Mouse (Mus musculus) intestine, embryonic 14.5 days (tissue): Measurements from ENCODE around the gene Polr2l. TPM values are rescaled to one million over a fixed set of nuclear protein-coding genes. Genes with fewer than 3 reads are reported as not detected.

Source experiments
- ATAC-seq: fragments of 200-750 bp; cut with Nextera tagmentation; replicated peaks from 2 replicates; pipeline ENCODE4 v1.8.0; 2017; ENCODE audit warnings: low read depth, moderate number of reproducible peaks, moderate TSS enrichment, moderate library complexity; ENCODE audit not compliant: low FRiP score, low TSS enrichment
- DNase-seq: peaks from one replicate; pipeline ENCODE4 v3.0.0-alpha.2; 2018; ENCODE audit warnings: low spot score
- H3K27ac ChIP-seq: fragments of 300-500 bp; sonication (generic); 2 replicates; pipeline ENCODE4 v1.5.1; 2014; ENCODE audit warnings: low read depth, mild to moderate bottlenecking, control low read depth
- H3K27me3 ChIP-seq: fragments of 300-500 bp; sonication (generic); replicated peaks from 2 replicates; pipeline ENCODE4 v1.6.1; 2014; ENCODE audit warnings: low read length, control low read depth; ENCODE audit not compliant: control insufficient read depth, insufficient read depth
- H3K36me3 ChIP-seq: fragments of 300-500 bp; sonication (generic); 2 replicates; pipeline ENCODE4 v1.6.1; 2014; ENCODE audit warnings: low read length, control low read depth; ENCODE audit not compliant: control insufficient read depth, insufficient read depth
- H3K4me1 ChIP-seq: fragments of 300-500 bp; sonication (generic); replicated peaks from 2 replicates; pipeline ENCODE4 v1.6.1; 2014; ENCODE audit warnings: low read length, control low read depth, mixed read lengths; ENCODE audit not compliant: control insufficient read depth, insufficient read depth
- H3K4me2 ChIP-seq: fragments of 300-500 bp; sonication (generic); 2 replicates; pipeline ENCODE4 v1.6.1; 2014; ENCODE audit warnings: low read length
- H3K4me3 ChIP-seq: fragments of 300-500 bp; sonication (generic); 2 replicates; pipeline ENCODE4 v1.5.1; 2014; ENCODE audit warnings: low read depth, low read length, control low read depth, mixed read lengths
- H3K9ac ChIP-seq: fragments of 300-500 bp; sonication (generic); 2 replicates; pipeline ENCODE4 v1.6.1; 2014; ENCODE audit warnings: mild to moderate bottlenecking, low read length
- H3K9me3 ChIP-seq: fragments of 300-500 bp; sonication (generic); 2 replicates; pipeline ENCODE4 v1.6.1; 2016; ENCODE audit warnings: low read length, control low read depth; ENCODE audit not compliant: control insufficient read depth
- WGBS: fragments of 180-500 bp; shearing (Covaris S2); extraction: QIAGEN DNeasy Blood & Tissue Kit; methylation state at CpG from one replicate; pipeline ENCODE4 v1.1.7; 2014; 5-methylcytosine and 5-hydroxymethylcytosine counted together
- polyA plus RNA-seq: library from polyadenylated mRNA; unstranded; fragments of >200 nt; fragmentation: Nextera tagmentation; extraction: Ambion mirVana; gene quantifications from 2 replicates; pipeline ENCODE4 v1.2.1, GENCODE M21; 2014

Gene Polr2l
- polyA plus RNA-seq, 1 experiment from 2014 or later: 73.4 TPM

DNA sequence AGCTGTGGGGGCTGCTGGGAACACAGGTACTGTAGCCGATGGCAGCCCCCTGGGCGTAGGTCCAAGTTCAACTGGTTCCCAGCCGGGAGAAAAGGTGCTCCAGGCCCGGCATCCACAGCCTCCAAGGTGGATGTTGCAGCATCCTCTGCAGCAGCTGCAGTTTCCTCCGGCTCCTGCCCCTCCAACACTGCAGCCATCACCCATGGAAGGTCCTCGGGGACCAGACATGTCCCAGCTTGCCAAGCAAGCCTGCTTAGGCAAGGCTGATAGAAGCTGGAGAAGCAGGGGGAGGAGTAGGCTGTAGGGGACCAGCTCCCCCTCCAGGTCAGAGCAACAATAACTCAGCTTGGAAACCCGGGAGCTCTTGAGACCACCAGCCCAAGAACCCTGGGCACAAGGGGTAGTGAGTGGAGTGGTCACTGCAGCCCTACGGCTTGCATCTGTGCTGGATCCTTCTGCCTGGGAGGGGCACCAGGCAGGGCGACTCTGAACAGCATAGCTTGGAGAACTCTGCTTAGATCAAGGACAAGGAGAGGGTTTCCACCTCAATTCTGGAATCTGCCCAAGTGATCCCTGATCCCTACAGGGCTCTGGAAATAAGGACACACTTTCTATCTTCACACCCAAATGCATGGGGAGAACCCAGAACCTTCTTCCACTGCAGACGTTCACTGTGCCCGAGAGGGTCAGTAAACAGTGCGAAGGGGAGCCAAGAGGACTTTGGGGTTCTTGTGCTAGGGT, 31.7 kb downstream of the Polr2l start:
- 22% methylated on average over 12 of the region's 12 CpGs for WGBS
- ATAC-seq (no peak; the same call in 1 of the 2 replicates), DNase-seq (peak; percentile 75)
- no peaks in the 10 kb centered on the region for H3K27me3 ChIP-seq
- H3K36me3 ChIP-seq: peaks cover 31% of the 10 kb centered on the region
- H3K27ac ChIP-seq: no peak overlapping the region; the same call in 1 of the 2 replicates
- peaks cover 18% of the 10 kb centered on the region for H3K4me1 ChIP-seq
- H3K9ac ChIP-seq: peak overlapping the region; percentile 62
- H3K9me3 ChIP-seq: no peaks in the 10 kb centered on the region
- peak overlapping the region; percentile 93 for H3K4me2 ChIP-seq
- H3K4me3 ChIP-seq: peak overlapping the region; percentile 56

DNA sequence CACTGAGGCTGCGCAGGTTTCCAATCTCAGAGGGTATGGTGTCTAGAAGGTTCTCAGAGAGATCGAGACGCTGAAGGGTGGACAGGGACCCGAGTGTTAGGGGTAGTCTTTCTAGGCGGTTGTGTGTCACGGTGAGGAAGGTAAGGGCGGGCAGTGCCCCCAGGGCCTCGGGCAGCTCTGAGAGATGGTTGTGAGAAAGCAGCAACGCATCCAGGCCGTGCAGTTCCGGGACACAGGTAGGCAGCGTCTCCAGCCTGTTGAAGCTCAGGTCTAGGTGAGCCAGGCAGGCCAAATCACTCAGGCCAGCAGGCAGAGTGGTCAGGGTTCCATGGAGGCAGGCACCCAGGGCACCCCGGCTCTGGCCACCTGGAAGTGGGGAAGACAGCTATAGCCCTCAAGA, 32.7 kb downstream of the Polr2l start:
- no peak for DNase-seq
- H3K9me3 ChIP-seq: no peaks in the 10 kb centered on the region
- H3K4me3 ChIP-seq: no peak overlapping the region
- H3K9ac ChIP-seq: peak overlapping the region; percentile 62; the same call in 1 of the 2 replicates
- peak overlapping the region; percentile 93 for H3K4me2 ChIP-seq
- 95% methylated on average over 13 of the region's 13 CpGs for WGBS
- peaks cover 15% of the 10 kb centered on the region for H3K4me1 ChIP-seq
- H3K36me3 ChIP-seq: peaks cover 36% of the 10 kb centered on the region
- no peak overlapping the region for H3K27ac ChIP-seq
- no peaks in the 10 kb centered on the region for H3K27me3 ChIP-seq
- ATAC-seq: no peak

DNA sequence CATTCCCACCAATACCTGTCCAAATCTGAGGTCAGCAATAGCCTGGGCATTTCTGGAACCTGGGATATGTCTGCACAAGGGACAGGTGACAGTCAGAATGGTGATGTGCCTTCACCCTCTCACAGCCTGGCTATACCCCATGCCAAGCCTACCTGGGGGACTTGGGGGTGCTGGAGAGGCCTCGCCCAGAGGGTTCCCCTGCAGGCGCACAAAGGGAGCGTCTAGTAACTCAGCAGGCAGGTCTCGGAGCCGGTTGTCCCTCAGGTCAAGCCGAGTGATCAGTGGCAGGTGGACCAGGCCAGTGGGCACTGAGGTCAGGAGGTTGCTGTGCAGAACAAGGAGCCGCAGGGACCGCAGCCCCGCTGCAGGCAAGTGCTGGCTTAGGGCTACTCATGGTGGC, 33.5 kb downstream of the Polr2l start:
- DNase-seq (no peak), ATAC-seq (no peak)
- Histone ChIP-seq H3K4me3 (no peak overlapping the region), H3K36me3 (peaks cover 36% of the 10 kb centered on the region), H3K9me3 (no peaks in the 10 kb centered on the region), H3K27ac (no peak overlapping the region), H3K4me2 (no peak overlapping the region), H3K27me3 (no peaks in the 10 kb centered on the region), H3K4me1 (peaks cover 22% of the 10 kb centered on the region), H3K9ac (no peak overlapping the region)
- 93% methylated on average over 9 of the region's 9 CpGs for WGBS

DNA sequence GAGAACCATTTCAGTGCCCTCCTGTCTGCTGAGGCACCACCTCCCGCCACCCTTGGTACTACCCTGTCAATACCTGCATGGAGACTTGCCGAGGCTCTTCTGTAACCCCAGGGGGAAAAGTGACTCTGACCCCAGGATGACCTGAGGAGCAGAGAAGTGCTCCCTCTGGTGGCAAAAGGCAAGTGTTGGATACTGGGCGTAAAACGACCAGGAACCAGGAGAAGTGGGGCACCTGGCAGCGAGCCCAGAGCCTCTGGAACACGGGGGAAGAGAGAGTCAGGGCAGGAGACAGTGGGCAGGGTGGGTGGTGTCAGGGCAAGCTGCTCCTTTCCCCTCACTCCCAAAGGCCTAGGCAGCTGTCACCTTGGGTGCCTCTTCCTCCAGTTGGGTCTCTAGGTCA, 34.3 kb downstream of the Polr2l start:
- no peaks in the 10 kb centered on the region for H3K27me3 ChIP-seq
- H3K4me1 ChIP-seq: peaks cover 29% of the 10 kb centered on the region
- ATAC-seq (no peak), DNase-seq (no peak)
- H3K9me3 ChIP-seq: no peaks in the 10 kb centered on the region
- H3K4me2 ChIP-seq: no peak overlapping the region
- H3K4me3 ChIP-seq: no peak overlapping the region
- no peak overlapping the region for H3K27ac ChIP-seq
- H3K36me3 ChIP-seq: peaks cover 36% of the 10 kb centered on the region
- 21% methylated on average over 6 of the region's 6 CpGs for WGBS
- H3K9ac ChIP-seq: no peak overlapping the region

DNA sequence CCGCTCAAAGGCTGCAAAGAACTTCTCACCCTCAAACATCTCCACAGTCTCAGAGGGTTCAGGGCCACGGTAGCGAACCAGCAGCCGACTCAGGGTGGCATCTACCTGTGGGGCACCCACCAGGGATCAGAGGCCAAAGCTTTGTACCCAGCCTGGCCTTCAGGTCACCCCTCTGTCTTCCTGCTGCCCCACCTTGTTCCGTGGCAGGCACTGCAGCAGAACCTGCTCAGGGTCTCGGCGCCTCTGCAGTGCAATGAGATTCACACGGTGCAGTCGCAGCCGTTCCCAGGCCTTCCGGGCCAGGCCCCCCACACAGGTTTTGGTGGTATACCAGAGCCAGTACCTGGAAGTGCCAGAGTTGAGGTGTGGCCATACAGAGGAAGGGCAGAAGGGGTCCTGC, 35.1 kb downstream of the Polr2l start:
- Histone ChIP-seq H3K4me2 (no peak overlapping the region), H3K36me3 (peaks cover 36% of the 10 kb centered on the region), H3K4me1 (peaks cover 33% of the 10 kb centered on the region), H3K27me3 (no peaks in the 10 kb centered on the region), H3K27ac (no peak overlapping the region), H3K9me3 (no peaks in the 10 kb centered on the region), H3K9ac (no peak overlapping the region), H3K4me3 (no peak overlapping the region)
- DNase-seq (no peak), ATAC-seq (no peak)
- WGBS: 95% methylated on average over 11 of the region's 11 CpGs

DNA sequence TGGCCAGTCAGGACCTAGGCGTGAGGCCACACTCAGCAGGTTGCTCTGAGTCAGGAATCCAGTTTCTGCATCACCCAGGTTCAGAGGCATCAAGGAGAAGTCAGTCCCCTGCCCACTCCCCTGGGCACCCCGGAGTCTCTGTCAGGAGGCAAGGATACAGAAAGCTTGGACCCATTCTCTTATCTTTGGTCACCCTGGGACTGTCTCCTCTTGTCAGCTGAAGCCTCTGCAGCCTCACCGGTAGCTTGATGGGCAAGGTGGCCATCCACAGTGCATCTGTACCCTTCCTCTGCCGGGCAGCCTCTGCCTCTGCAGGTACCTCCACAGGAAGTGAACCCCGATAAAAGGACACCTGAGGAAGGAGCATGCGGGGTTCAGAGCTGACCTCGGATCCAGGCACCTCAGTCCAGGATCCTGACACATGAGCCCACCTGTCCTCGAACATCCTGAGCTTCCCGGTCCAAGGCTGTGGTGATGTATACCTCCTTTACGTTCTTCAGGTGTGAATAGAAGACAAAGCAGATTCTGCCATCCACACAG, 35.7 kb downstream of the Polr2l start:
- Histone ChIP-seq H3K9ac (no peak overlapping the region), H3K4me2 (no peak overlapping the region), H3K27me3 (no peaks in the 10 kb centered on the region), H3K36me3 (peaks cover 36% of the 10 kb centered on the region), H3K4me1 (peaks cover 39% of the 10 kb centered on the region), H3K9me3 (no peaks in the 10 kb centered on the region), H3K27ac (no peak overlapping the region), H3K4me3 (no peak overlapping the region)
- 95% methylated on average over 10 of the region's 10 CpGs for WGBS
- DNase-seq (no peak), ATAC-seq (no peak)

DNA sequence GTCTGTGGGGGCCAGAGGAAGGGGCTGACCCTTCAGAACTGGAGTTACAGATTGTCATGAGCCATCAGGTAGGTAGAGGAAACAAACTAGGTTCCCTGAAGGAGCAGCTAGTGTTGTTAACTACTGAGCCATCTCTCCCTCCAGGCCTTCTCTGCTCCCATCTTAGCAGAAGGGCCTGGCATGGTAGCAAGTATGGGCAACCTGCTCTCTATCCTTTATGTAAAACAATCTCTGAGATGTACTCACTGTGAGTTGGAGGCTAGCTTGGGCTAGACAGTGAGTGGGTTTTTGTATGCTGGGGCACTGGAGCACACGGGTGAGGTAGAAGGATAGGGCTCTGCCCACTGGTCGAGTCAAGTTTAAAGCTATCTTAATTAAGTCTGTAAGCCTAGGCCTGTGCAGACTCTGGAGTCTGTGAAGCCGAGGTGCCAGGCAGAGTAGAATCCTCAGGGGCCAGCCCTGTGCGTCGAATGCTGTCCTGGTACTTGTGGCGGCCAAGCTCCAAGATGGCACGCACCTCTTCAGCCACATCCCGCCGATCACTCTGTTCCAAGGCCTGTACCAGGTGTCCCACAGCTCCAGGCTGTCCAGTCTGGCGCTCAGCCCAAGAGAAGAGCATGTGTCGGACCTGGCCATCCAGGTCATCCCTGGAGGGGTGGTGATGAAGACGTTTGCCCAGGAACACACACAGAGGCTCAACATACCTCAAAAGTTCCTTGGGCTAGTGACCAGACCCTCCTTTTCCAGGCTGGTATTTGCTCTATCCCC, 36.5 kb downstream of the Polr2l start:
- no peak for ATAC-seq
- WGBS: 93% methylated on average over 12 of the region's 12 CpGs
- no peaks in the 10 kb centered on the region for H3K9me3 ChIP-seq
- H3K27me3 ChIP-seq: no peaks in the 10 kb centered on the region
- H3K4me2 ChIP-seq: no peak overlapping the region
- H3K4me3 ChIP-seq: no peak overlapping the region
- no peak for DNase-seq
- no peak overlapping the region for H3K9ac ChIP-seq
- no peak overlapping the region for H3K27ac ChIP-seq
- H3K4me1 ChIP-seq: peaks cover 42% of the 10 kb centered on the region
- H3K36me3 ChIP-seq: peaks cover 42% of the 10 kb centered on the region

DNA sequence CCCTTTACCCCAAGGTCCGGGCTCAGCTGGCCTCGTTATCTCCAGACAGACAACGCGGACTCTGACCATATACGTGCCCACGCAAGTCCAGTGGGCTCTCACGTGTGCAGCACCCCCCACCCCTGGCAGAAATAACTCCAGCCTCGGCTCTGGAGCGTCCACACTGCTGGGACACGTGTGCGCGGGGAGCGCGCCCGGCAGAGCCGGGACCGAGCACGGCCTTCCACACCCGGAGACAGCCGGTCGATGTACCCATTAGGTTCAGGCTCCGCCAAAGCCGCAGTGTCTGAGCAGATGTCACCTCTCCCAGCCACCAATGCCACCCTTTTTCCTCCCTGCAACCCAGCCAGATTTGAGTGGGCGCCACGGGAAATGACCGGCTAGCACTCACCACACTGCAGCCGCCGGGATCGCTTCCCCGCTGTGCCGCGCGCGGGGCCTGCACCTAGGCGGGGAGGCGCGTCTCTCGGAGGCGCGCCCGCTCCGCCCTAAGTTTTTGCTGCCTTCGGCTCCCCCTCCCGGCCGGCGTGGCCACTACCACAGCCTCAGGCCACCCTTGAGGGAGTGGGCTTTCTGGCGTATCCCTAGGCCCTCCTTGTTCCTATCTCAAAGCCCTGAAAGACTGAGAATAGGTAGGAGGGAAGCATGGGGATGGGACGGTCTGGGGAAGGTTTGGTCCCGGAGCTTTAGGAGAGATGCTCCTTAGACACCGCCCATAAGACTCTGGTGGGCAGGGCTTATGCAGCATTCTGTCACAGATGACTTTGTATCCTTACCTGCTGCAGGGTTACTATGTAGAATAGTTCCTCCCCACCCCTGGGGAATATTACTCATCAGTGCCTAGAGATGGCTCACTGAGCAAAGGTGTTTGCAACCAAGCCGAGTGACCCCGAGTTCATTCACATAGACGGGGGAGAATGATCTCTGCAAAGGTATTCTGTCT, 37.5 kb downstream of the Polr2l start, which contains the start of gene Slc25a22:
TSS of gene Slc25a22 (minus strand) at position 715 of the 943 bp plus-strand sequence.
- no peaks in the 10 kb centered on the region for H3K9me3 ChIP-seq
- peak within 1 kb of the TSS; percentile 63 for H3K4me3 ChIP-seq
- H3K4me1 ChIP-seq: peaks cover 33% of the 10 kb centered on the region
- no peaks in the 10 kb centered on the region for H3K27me3 ChIP-seq
- H3K36me3 ChIP-seq: peaks cover 51% of the 10 kb centered on the region
- peak; percentile 76 for ATAC-seq
- 5% methylated on average over 53 of the region's 53 CpGs for WGBS
- H3K4me2 ChIP-seq: peak within 1 kb of the TSS; percentile 88
- peak within 1 kb of the TSS; percentile 66 for H3K9ac ChIP-seq
- peak within 1 kb of the TSS; percentile 51; the same call in 1 of the 2 replicates for H3K27ac ChIP-seq
- peak; percentile 92 for DNase-seq
